Mouse (Mus musculus): Measurements from ENCODE around the gene Irf8.

GRCm38 (mm10) chr8:120737166-120737565 lies 1.0 kb downstream of the Irf8 start:
- no peak for TF ChIP-seq CTCF (IDR thresholded peaks at IDR 0.05; ENCODE audit: borderline replicate concordance, insufficient read depth, low read depth, low read length)
- no peak for TF ChIP-seq POLR2A (IDR thresholded peaks at IDR 0.05; ENCODE audit: borderline replicate concordance, insufficient read depth, low read length)
